Mouse (Mus musculus): ENCODE measurements at regions not wholly inside any gene's neighbourhood (a gene's known extent, or its start where the extent isn't known, plus 50 kb on each side); places are given as distances from the start of the nearest gene placed in this dataset.

DNA sequence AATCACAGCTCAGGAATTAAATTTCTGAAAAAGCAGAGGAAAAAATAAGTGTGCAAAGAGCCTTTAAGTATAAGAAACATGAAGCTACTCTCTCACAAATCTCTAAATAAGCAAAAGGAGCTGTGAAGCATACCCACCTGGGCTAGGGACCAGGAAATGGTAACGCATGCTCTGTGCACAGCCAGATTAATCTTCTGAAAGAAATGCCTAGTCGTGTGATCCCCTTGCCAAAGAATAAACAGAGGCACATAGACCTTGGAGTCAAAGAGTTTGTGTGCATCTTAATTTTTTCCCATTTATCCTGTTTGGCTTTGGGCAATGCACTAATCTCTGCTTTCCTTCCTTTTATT, 338.2 kb upstream of the Sel1l start:
- no peak for TF ChIP-seq CTCF (IDR thresholded peaks at IDR 0.05; ENCODE audit: extremely low read depth, insufficient read length, insufficient replicate concordance, low read depth, low read length)
- TF ChIP-seq POLR2A (IDR thresholded peaks at IDR 0.05; ENCODE audit: low read depth, low read length), result no peak
- WGBS, result 57% methylated on average over 2 of the region's 2 CpGs

GRCm38 (mm10) chr12:92186448-92187132, 337.6 kb upstream of the Sel1l start:
- Histone ChIP-seq H3K4me1 (ENCODE audit: control insufficient read depth, insufficient read depth, insufficient read length, low read length) (no peaks in the 10 kb centered on the region), H3K27me3 (ENCODE audit: control insufficient read depth, insufficient read depth, low read length) (no peaks in the 10 kb centered on the region), H3K4me3 (ENCODE audit: low read depth, low read length) (no peak overlapping the region), H3K27ac (ENCODE audit: insufficient read depth, low read depth, low read length) (no peak overlapping the region), H3K36me3 (ENCODE audit: control insufficient read depth, insufficient read depth, low read length) (no peaks in the 10 kb centered on the region)
- WGBS, result 60% methylated on average over 6 of the region's 6 CpGs
- TF ChIP-seq CTCF (IDR thresholded peaks at IDR 0.05; ENCODE audit: extremely low read depth, insufficient read length, insufficient replicate concordance, low read depth, low read length), result no peak
- no peak for TF ChIP-seq POLR2A (IDR thresholded peaks at IDR 0.05; ENCODE audit: low read depth, low read length)

More for the DNA sequence above, 338.2 kb upstream of the Sel1l start:
- H3K4me3 ChIP-seq (ENCODE audit: low read depth, low read length), result no peak overlapping the region
- no peaks in the 10 kb centered on the region for H3K27me3 ChIP-seq (ENCODE audit: control insufficient read depth, insufficient read depth, low read length)
- H3K4me1 ChIP-seq (ENCODE audit: control insufficient read depth, insufficient read depth, insufficient read length, low read length), result no peaks in the 10 kb centered on the region
- no peak overlapping the region for H3K27ac ChIP-seq (ENCODE audit: insufficient read depth, low read depth, low read length)
- H3K36me3 ChIP-seq (ENCODE audit: control insufficient read depth, insufficient read depth, low read length), result no peaks in the 10 kb centered on the region

DNA sequence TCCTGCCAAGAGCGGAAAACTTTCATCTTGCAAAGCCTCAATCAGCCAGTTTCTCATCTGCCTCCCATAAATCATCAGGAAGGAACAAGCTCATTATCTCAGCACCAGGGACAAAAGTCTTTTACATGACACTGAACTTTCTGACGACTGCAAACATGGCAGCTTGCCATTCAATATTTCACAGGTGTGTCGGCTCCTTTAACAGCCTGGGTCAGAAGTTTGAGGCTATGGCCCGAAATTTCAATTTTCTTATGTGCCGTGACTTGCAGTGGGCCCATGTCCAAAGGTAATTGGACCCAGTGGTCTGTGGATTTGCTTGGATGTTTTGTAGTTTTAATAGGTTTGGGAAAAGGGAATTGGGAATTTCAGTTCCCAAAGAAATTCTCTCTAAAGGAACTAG, 330.3 kb upstream of the Sel1l start:
- no peak overlapping the region for H3K4me3 ChIP-seq (ENCODE audit: low read depth, low read length)
- no peak overlapping the region for H3K27ac ChIP-seq (ENCODE audit: insufficient read depth, low read depth, low read length)
- no peaks in the 10 kb centered on the region for H3K27me3 ChIP-seq (ENCODE audit: control insufficient read depth, insufficient read depth, low read length)
- WGBS, result 46% methylated on average over 5 of the region's 5 CpGs
- H3K4me1 ChIP-seq (ENCODE audit: control insufficient read depth, insufficient read depth, insufficient read length, low read length), result no peaks in the 10 kb centered on the region
- no peaks in the 10 kb centered on the region for H3K36me3 ChIP-seq (ENCODE audit: control insufficient read depth, insufficient read depth, low read length)
- TF ChIP-seq POLR2A (IDR thresholded peaks at IDR 0.05; ENCODE audit: low read depth, low read length), result no peak
- no peak for TF ChIP-seq CTCF (IDR thresholded peaks at IDR 0.05; ENCODE audit: extremely low read depth, insufficient read length, insufficient replicate concordance, low read depth, low read length)

- no peak overlapping the region for H3K27ac ChIP-seq (ENCODE audit: insufficient read depth, low read depth, low read length)
- no peaks in the 10 kb centered on the region for H3K27me3 ChIP-seq (ENCODE audit: control insufficient read depth, insufficient read depth, low read length)
- no peaks in the 10 kb centered on the region for H3K36me3 ChIP-seq (ENCODE audit: control insufficient read depth, insufficient read depth, low read length)
- TF ChIP-seq POLR2A (IDR thresholded peaks at IDR 0.05; ENCODE audit: low read depth, low read length), result no peak
- TF ChIP-seq CTCF (IDR thresholded peaks at IDR 0.05; ENCODE audit: extremely low read depth, insufficient read length, insufficient replicate concordance, low read depth, low read length), result no peak
- no peaks in the 10 kb centered on the region for H3K4me1 ChIP-seq (ENCODE audit: control insufficient read depth, insufficient read depth, insufficient read length, low read length)
- no peak overlapping the region for H3K4me3 ChIP-seq (ENCODE audit: low read depth, low read length)
Observed at GRCm38 (mm10) chr12:92156726-92157125, 307.8 kb upstream of the Sel1l start.

DNA sequence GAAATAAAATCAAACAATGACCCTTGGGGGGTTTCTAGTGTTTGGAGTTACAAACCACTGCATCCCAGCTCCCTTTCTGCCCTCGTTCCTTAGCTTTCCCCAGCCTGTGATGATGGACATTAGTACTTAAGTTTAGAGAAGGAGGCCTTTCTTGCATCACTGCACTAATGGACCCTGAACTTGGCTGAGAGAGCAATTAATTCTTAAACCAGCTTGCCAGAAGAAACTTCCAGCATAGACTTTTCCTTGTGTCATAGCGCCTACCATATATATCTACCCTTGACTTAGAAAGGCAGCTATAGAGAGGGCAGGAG, 303.9 kb upstream of the Sel1l start:
- no peaks in the 10 kb centered on the region for H3K4me1 ChIP-seq (ENCODE audit: control insufficient read depth, insufficient read depth, insufficient read length, low read length)
- no peaks in the 10 kb centered on the region for H3K27me3 ChIP-seq (ENCODE audit: control insufficient read depth, insufficient read depth, low read length)
- TF ChIP-seq POLR2A (IDR thresholded peaks at IDR 0.05; ENCODE audit: low read depth, low read length), result no peak
- TF ChIP-seq CTCF (IDR thresholded peaks at IDR 0.05; ENCODE audit: extremely low read depth, insufficient read length, insufficient replicate concordance, low read depth, low read length), result no peak
- H3K27ac ChIP-seq (ENCODE audit: insufficient read depth, low read depth, low read length), result no peak overlapping the region
- H3K36me3 ChIP-seq (ENCODE audit: control insufficient read depth, insufficient read depth, low read length), result no peaks in the 10 kb centered on the region
- 78% methylated on average over 2 of the region's 2 CpGs for WGBS
- no peak overlapping the region for H3K4me3 ChIP-seq (ENCODE audit: low read depth, low read length)

GRCm38 (mm10) chr12:92152043-92152921, 303.3 kb upstream of the Sel1l start:
- WGBS, result 54% methylated on average over 4 of the region's 4 CpGs
- no peak for TF ChIP-seq CTCF (IDR thresholded peaks at IDR 0.05; ENCODE audit: extremely low read depth, insufficient read length, insufficient replicate concordance, low read depth, low read length)
- no peak for TF ChIP-seq POLR2A (IDR thresholded peaks at IDR 0.05; ENCODE audit: low read depth, low read length)
- no peaks in the 10 kb centered on the region for H3K4me1 ChIP-seq (ENCODE audit: control insufficient read depth, insufficient read depth, insufficient read length, low read length)
- no peaks in the 10 kb centered on the region for H3K27me3 ChIP-seq (ENCODE audit: control insufficient read depth, insufficient read depth, low read length)
- no peaks in the 10 kb centered on the region for H3K36me3 ChIP-seq (ENCODE audit: control insufficient read depth, insufficient read depth, low read length)
- H3K27ac ChIP-seq (ENCODE audit: insufficient read depth, low read depth, low read length), result no peak overlapping the region
- no peak overlapping the region for H3K4me3 ChIP-seq (ENCODE audit: low read depth, low read length)

- H3K4me1 ChIP-seq (ENCODE audit: control insufficient read depth, insufficient read depth, insufficient read length, low read length), result no peaks in the 10 kb centered on the region
- no peaks in the 10 kb centered on the region for H3K27me3 ChIP-seq (ENCODE audit: control insufficient read depth, insufficient read depth, low read length)
- H3K36me3 ChIP-seq (ENCODE audit: control insufficient read depth, insufficient read depth, low read length), result no peaks in the 10 kb centered on the region
- no peak overlapping the region for H3K4me3 ChIP-seq (ENCODE audit: low read depth, low read length)
- H3K27ac ChIP-seq (ENCODE audit: insufficient read depth, low read depth, low read length), result no peak overlapping the region
- TF ChIP-seq POLR2A (IDR thresholded peaks at IDR 0.05; ENCODE audit: low read depth, low read length) (no peak), CTCF (IDR thresholded peaks at IDR 0.05; ENCODE audit: extremely low read depth, insufficient read length, insufficient replicate concordance, low read depth, low read length) (no peak)
- 58% methylated on average over 4 of the region's 4 CpGs for WGBS
Observed at GRCm38 (mm10) chr12:92137539-92137938, 288.6 kb upstream of the Sel1l start.
